Mouse (Mus musculus) ES-Bruce4 (cell line): ENCODE results near the gene Gse1.
A peak's percentile ranks its signal among the peaks of the same experiment; 100 is the strongest.

Source experiments
- CTCF ChIP-seq: IDR thresholded peaks from one replicate; pipeline ENCODE4 v1.8.1; 2011; ENCODE audit warnings: low read depth, low read length
- POLR2A ChIP-seq: IDR thresholded peaks from one replicate; pipeline ENCODE4 v1.8.1; 2011; ENCODE audit warnings: low read length; ENCODE audit not compliant: insufficient read depth

GRCm38 (mm10) chr8:120363552-120364071 is 135.4 kb downstream of the Gse1 start:
- peak; percentile 96 for TF ChIP-seq CTCF
- TF ChIP-seq POLR2A: no peak
